Mouse (Mus musculus) stomach, embryonic 15.5 days (tissue): ENCODE measurements around the gene Casp9. TPM values are rescaled to one million over a fixed set of nuclear protein-coding genes. Genes with fewer than 3 reads are reported as not detected.

Experiments
- ATAC-seq: fragments of 200-750 bp; cut with Nextera tagmentation; 2 replicates; pipeline ENCODE4 v1.8.0; 2017; ENCODE audit warnings: low read depth, moderate number of reproducible peaks, moderate TSS enrichment; ENCODE audit not compliant: insufficient read depth, low FRiP score
- H3K27ac ChIP-seq: fragments of 300-500 bp; sonication (generic); 2 replicates; pipeline ENCODE4 v1.5.1; 2015; ENCODE audit warnings: mild to moderate bottlenecking, inconsistent platforms
- H3K27me3 ChIP-seq: fragments of 300-500 bp; sonication (generic); replicated peaks from 2 replicates; pipeline ENCODE4 v1.6.1; 2015; ENCODE audit warnings: inconsistent platforms
- H3K36me3 ChIP-seq: fragments of 300-500 bp; sonication (generic); 2 replicates; pipeline ENCODE4 v1.6.1; 2015; ENCODE audit warnings: inconsistent platforms
- H3K4me1 ChIP-seq: fragments of 300-500 bp; sonication (generic); 2 replicates; pipeline ENCODE4 v1.6.1; 2015; ENCODE audit warnings: inconsistent platforms
- H3K4me2 ChIP-seq: fragments of 300-500 bp; sonication (generic); 2 replicates; pipeline ENCODE4 v1.6.1; 2015; ENCODE audit warnings: mild to moderate bottlenecking, inconsistent platforms
- H3K4me3 ChIP-seq: fragments of 300-500 bp; sonication (generic); replicated peaks from 2 replicates; pipeline ENCODE4 v1.5.1; 2015; ENCODE audit warnings: inconsistent platforms
- H3K9ac ChIP-seq: fragments of 300-500 bp; sonication (generic); 2 replicates; pipeline ENCODE4 v1.6.1; 2015; ENCODE audit warnings: inconsistent platforms
- H3K9me3 ChIP-seq: fragments of 300-500 bp; sonication (generic); 2 replicates; pipeline ENCODE4 v1.6.1; 2016; ENCODE audit warnings: inconsistent platforms
- WGBS: fragments of 180-500 bp; shearing (Covaris S2); methylation state at CpG from one replicate; pipeline ENCODE4 v1.1.7; 2015; 5-methylcytosine and 5-hydroxymethylcytosine counted together
- polyA plus RNA-seq: library from polyadenylated mRNA; unstranded; fragments of >200 nt; fragmentation: Nextera tagmentation; extraction: Ambion mirVana; gene quantifications from 2 replicates; pipeline ENCODE4 v1.2.1, GENCODE M21; 2015

Gene Casp9
- 21.2 and 23.4 TPM in 2 replicates for polyA plus RNA-seq

- peak within 1 kb of the TSS; percentile 57 for H3K4me2 ChIP-seq
- peak within 1 kb of the TSS; percentile 65 for H3K9ac ChIP-seq
- H3K9me3 ChIP-seq = no peaks in the 10 kb centered on the region
- peak within 1 kb of the TSS; percentile 98 for H3K27ac ChIP-seq
- peaks cover 12% of the 10 kb centered on the region; the same call in 1 of the 2 replicates for H3K36me3 ChIP-seq
- ATAC-seq = peak; percentile 85
- under 1% methylated on average over 76 of the region's 80 CpGs for WGBS
- H3K27me3 ChIP-seq = no peaks in the 10 kb centered on the region
- peaks cover 21% of the 10 kb centered on the region for H3K4me1 ChIP-seq
- peak within 1 kb of the TSS; percentile 75 for H3K4me3 ChIP-seq
Measured at GRCm38 (mm10) chr4:141793282-141794151, at the start of gene Casp9. Gene Casp9 (plus strand): TSS chr4:141793612.

- H3K4me1 ChIP-seq = peaks cover under 1% of the 10 kb centered on the region
- 22% methylated on average over 25 of the region's 25 CpGs for WGBS
- H3K4me2 ChIP-seq = no peak within 1 kb of the TSS
- no peak within 1 kb of the TSS for H3K27ac ChIP-seq
- H3K9me3 ChIP-seq = no peaks in the 10 kb centered on the region
- H3K27me3 ChIP-seq = no peaks in the 10 kb centered on the region
- ATAC-seq = no peak
- H3K36me3 ChIP-seq = no peaks in the 10 kb centered on the region
- H3K9ac ChIP-seq = no peak within 1 kb of the TSS
- no peak within 1 kb of the TSS for H3K4me3 ChIP-seq
Measured at GRCm38 (mm10) chr4:141746578-141747346, 46.6 kb upstream of the Casp9 start, which contains the start of gene Agmat. Gene Agmat (plus strand): TSS chr4:141746672.

- 46% methylated on average over 11 of the region's 11 CpGs for WGBS
- no peak overlapping the region for H3K4me3 ChIP-seq
- H3K9ac ChIP-seq = no peak overlapping the region
- H3K36me3 ChIP-seq = no peaks in the 10 kb centered on the region
- no peaks in the 10 kb centered on the region for H3K27me3 ChIP-seq
- peaks cover 5% of the 10 kb centered on the region for H3K4me1 ChIP-seq
- no peaks in the 10 kb centered on the region for H3K9me3 ChIP-seq
- H3K4me2 ChIP-seq = no peak overlapping the region
- no peak for ATAC-seq
- no peak overlapping the region for H3K27ac ChIP-seq
Measured at GRCm38 (mm10) chr4:141749557-141749956, 43.9 kb upstream of the Casp9 start.

GRCm38 (mm10) chr4:141750826-141751225 is 42.6 kb upstream of the Casp9 start:
- Histone ChIP-seq H3K4me2 (no peak overlapping the region), H3K36me3 (no peaks in the 10 kb centered on the region), H3K27ac (no peak overlapping the region), H3K4me3 (no peak overlapping the region), H3K4me1 (peaks cover 5% of the 10 kb centered on the region), H3K9me3 (no peaks in the 10 kb centered on the region), H3K9ac (no peak overlapping the region), H3K27me3 (no peaks in the 10 kb centered on the region)
- 61% methylated on average over 3 of the region's 3 CpGs for WGBS
- ATAC-seq = no peak

- Histone ChIP-seq H3K9ac (no peak overlapping the region), H3K4me1 (peaks cover 5% of the 10 kb centered on the region), H3K9me3 (no peaks in the 10 kb centered on the region), H3K27me3 (no peaks in the 10 kb centered on the region), H3K27ac (peak overlapping the region; percentile 54; the same call in 1 of the 2 replicates), H3K4me3 (no peak overlapping the region), H3K36me3 (no peaks in the 10 kb centered on the region), H3K4me2 (no peak overlapping the region)
- WGBS = 35% methylated on average over 4 of the region's 4 CpGs
- peak; percentile 86 for ATAC-seq
Measured at GRCm38 (mm10) chr4:141751419-141752075, 41.9 kb upstream of the Casp9 start.

GRCm38 (mm10) chr4:141752076-141752421 is 41.4 kb upstream of the Casp9 start:
- H3K27ac ChIP-seq = peak overlapping the region; percentile 54; the same call in 1 of the 2 replicates
- peak; percentile 92 for ATAC-seq

GRCm38 (mm10) chr4:141755375-141755930 is 38.0 kb upstream of the Casp9 start:
- Histone ChIP-seq H3K9ac (no peak overlapping the region), H3K4me1 (peaks cover 5% of the 10 kb centered on the region), H3K9me3 (no peaks in the 10 kb centered on the region), H3K27ac (no peak overlapping the region), H3K4me2 (no peak overlapping the region), H3K27me3 (no peaks in the 10 kb centered on the region), H3K4me3 (no peak overlapping the region), H3K36me3 (no peaks in the 10 kb centered on the region)
- 90% methylated on average over 19 of the region's 19 CpGs for WGBS
- no peak for ATAC-seq

More at GRCm38 (mm10) chr4:141752076-141752421, 41.4 kb upstream of the Casp9 start:
- Histone ChIP-seq H3K4me1 (peaks cover 5% of the 10 kb centered on the region), H3K4me3 (no peak overlapping the region), H3K9me3 (no peaks in the 10 kb centered on the region), H3K4me2 (no peak overlapping the region), H3K9ac (no peak overlapping the region), H3K36me3 (no peaks in the 10 kb centered on the region), H3K27me3 (no peaks in the 10 kb centered on the region)
- 4% methylated on average over 4 of the region's 4 CpGs for WGBS

GRCm38 (mm10) chr4:141757124-141757523 is 36.3 kb upstream of the Casp9 start:
- no peak overlapping the region for H3K9ac ChIP-seq
- no peak for ATAC-seq
- no peaks in the 10 kb centered on the region for H3K9me3 ChIP-seq
- no peak overlapping the region for H3K27ac ChIP-seq
- no peaks in the 10 kb centered on the region for H3K27me3 ChIP-seq
- WGBS = 84% methylated on average over 3 of the region's 3 CpGs
- H3K4me1 ChIP-seq = peaks cover under 1% of the 10 kb centered on the region; the same call in 1 of the 2 replicates
- H3K36me3 ChIP-seq = no peaks in the 10 kb centered on the region
- no peak overlapping the region for H3K4me3 ChIP-seq
- no peak overlapping the region for H3K4me2 ChIP-seq

GRCm38 (mm10) chr4:141758874-141759542 is 34.4 kb upstream of the Casp9 start:
- no peak overlapping the region for H3K27ac ChIP-seq
- H3K4me2 ChIP-seq = no peak overlapping the region
- H3K27me3 ChIP-seq = no peaks in the 10 kb centered on the region
- H3K9ac ChIP-seq = no peak overlapping the region
- 65% methylated on average over 6 of the region's 6 CpGs for WGBS
- peak; percentile 73; the same call in 1 of the 2 replicates for ATAC-seq
- H3K36me3 ChIP-seq = peaks cover 13% of the 10 kb centered on the region; the same call in 1 of the 2 replicates
- H3K4me1 ChIP-seq = no peaks in the 10 kb centered on the region
- H3K4me3 ChIP-seq = no peak overlapping the region
- H3K9me3 ChIP-seq = no peaks in the 10 kb centered on the region

- Histone ChIP-seq H3K27me3 (no peaks in the 10 kb centered on the region), H3K4me3 (no peak overlapping the region), H3K9ac (no peak overlapping the region), H3K27ac (no peak overlapping the region), H3K4me2 (no peak overlapping the region), H3K9me3 (no peaks in the 10 kb centered on the region), H3K4me1 (no peaks in the 10 kb centered on the region), H3K36me3 (peaks cover 13% of the 10 kb centered on the region; the same call in 1 of the 2 replicates)
- ATAC-seq = no peak
- WGBS = 80% methylated on average over 4 of the region's 4 CpGs
Measured at GRCm38 (mm10) chr4:141760942-141761341, 32.5 kb upstream of the Casp9 start.

- H3K9me3 ChIP-seq = no peaks in the 10 kb centered on the region
- no peak overlapping the region for H3K27ac ChIP-seq
- ATAC-seq = no peak
- H3K9ac ChIP-seq = no peak overlapping the region
- peaks cover 13% of the 10 kb centered on the region; the same call in 1 of the 2 replicates for H3K36me3 ChIP-seq
- no peak overlapping the region for H3K4me2 ChIP-seq
- H3K27me3 ChIP-seq = no peaks in the 10 kb centered on the region
- H3K4me3 ChIP-seq = no peak overlapping the region
- WGBS = 92% methylated on average over 13 of the region's 13 CpGs
- H3K4me1 ChIP-seq = peaks cover 10% of the 10 kb centered on the region; the same call in 1 of the 2 replicates
Measured at GRCm38 (mm10) chr4:141762102-141762598, 31.3 kb upstream of the Casp9 start.
